Mouse (Mus musculus): ENCODE measurements around the gene Ndufa12. TPM values are rescaled to one million over a fixed set of nuclear protein-coding genes. Genes with fewer than 3 reads are reported as not detected.

The Ndufa12 gene
- polyA plus RNA-seq (2015; fragmentation: Nextera tagmentation; extraction: Ambion mirVana): 389 and 424 TPM in 2 replicates

- H3K27ac ChIP-seq (ENCODE audit: low read length): peak within 1 kb of the TSS; percentile 87
- H3K9ac ChIP-seq (replicated peaks; ENCODE audit: low read length): peak within 1 kb of the TSS; percentile 81
- H3K4me2 ChIP-seq (replicated peaks; ENCODE audit: low read depth, low read length): peak within 1 kb of the TSS; percentile 73
- no peaks in the 10 kb centered on the region for H3K27me3 ChIP-seq (ENCODE audit: insufficient read depth, low read length)
- peaks cover 7% of the 10 kb centered on the region for H3K4me1 ChIP-seq (ENCODE audit: insufficient read depth, low read length)
- H3K36me3 ChIP-seq (ENCODE audit: insufficient read depth, low read length): peaks cover 24% of the 10 kb centered on the region; the same call in 1 of the 2 replicates
- under 1% methylated on average over 46 of the region's 46 CpGs for WGBS
- peak within 1 kb of the TSS; percentile 72 for H3K4me3 ChIP-seq (ENCODE audit: low read length)
- ATAC-seq (ENCODE audit: low FRiP score, low TSS enrichment): peak; percentile 98
- no peaks in the 10 kb centered on the region for H3K9me3 ChIP-seq (ENCODE audit: low read length)
Observed at GRCm38 (mm10) chr10:94198482-94199405, at the start of gene Ndufa12. Gene Ndufa12, plus strand, starts transcription at chr10:94198720.

- H3K4me1 ChIP-seq (ENCODE audit: insufficient read depth, low read length): peaks cover 26% of the 10 kb centered on the region
- H3K36me3 ChIP-seq (ENCODE audit: insufficient read depth, low read length): 0 out of 2 replicates have a peak, but pooled peaks cover 2% of the 10 kb centered on the region
- H3K9me3 ChIP-seq (ENCODE audit: low read length): no peaks in the 10 kb centered on the region
- H3K27ac ChIP-seq (ENCODE audit: low read length): peak overlapping the region; percentile 39; the same call in 1 of the 2 replicates
- H3K9ac ChIP-seq (replicated peaks; ENCODE audit: low read length): no peak overlapping the region
- WGBS: 66% methylated on average over 4 of the region's 4 CpGs
- H3K27me3 ChIP-seq (ENCODE audit: insufficient read depth, low read length): no peaks in the 10 kb centered on the region
- no peak for ATAC-seq (ENCODE audit: low FRiP score, low TSS enrichment)
- H3K4me2 ChIP-seq (replicated peaks; ENCODE audit: low read depth, low read length): no peak overlapping the region; the same call in 1 of the 2 replicates
- no peak overlapping the region for H3K4me3 ChIP-seq (ENCODE audit: low read length)
Observed at GRCm38 (mm10) chr10:94151488-94151887, 47.0 kb upstream of the Ndufa12 start.

GRCm38 (mm10) chr10:94153841-94154240 lies 44.7 kb upstream of the Ndufa12 start:
- Histone ChIP-seq H3K9ac (replicated peaks; ENCODE audit: low read length) (no peak overlapping the region), H3K9me3 (ENCODE audit: low read length) (no peaks in the 10 kb centered on the region), H3K4me3 (ENCODE audit: low read length) (no peak overlapping the region), H3K4me2 (replicated peaks; ENCODE audit: low read depth, low read length) (no peak overlapping the region), H3K36me3 (ENCODE audit: insufficient read depth, low read length) (peaks cover 11% of the 10 kb centered on the region; the same call in 1 of the 2 replicates), H3K4me1 (ENCODE audit: insufficient read depth, low read length) (peaks cover 23% of the 10 kb centered on the region), H3K27ac (ENCODE audit: low read length) (no peak overlapping the region), H3K27me3 (ENCODE audit: insufficient read depth, low read length) (no peaks in the 10 kb centered on the region)
- ATAC-seq (ENCODE audit: low FRiP score, low TSS enrichment): no peak

DNA sequence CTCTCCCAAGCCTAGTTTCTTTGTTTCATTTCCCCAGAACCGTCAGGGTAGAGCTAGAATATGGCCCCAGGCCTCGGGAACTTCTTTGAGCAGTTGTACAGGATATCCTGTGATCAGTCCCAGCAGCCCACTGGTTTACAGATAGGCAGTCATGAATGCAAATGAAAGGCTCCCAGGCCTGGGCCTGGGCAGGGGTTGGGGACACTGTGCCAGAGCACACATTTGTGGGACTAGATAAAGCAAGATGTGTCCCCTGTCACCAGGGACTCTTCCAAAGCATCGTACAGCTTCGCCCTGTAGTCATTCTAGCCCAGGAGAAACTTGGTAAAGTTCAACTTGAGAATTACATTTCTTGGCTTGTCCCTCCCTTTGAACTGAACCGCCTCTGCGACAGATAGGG lies 39.6 kb upstream of the Ndufa12 start:
- peaks cover 29% of the 10 kb centered on the region for H3K36me3 ChIP-seq (ENCODE audit: insufficient read depth, low read length)
- WGBS: 87% methylated on average over 6 of the region's 6 CpGs
- H3K4me3 ChIP-seq (ENCODE audit: low read length): no peak overlapping the region
- ATAC-seq (ENCODE audit: low FRiP score, low TSS enrichment): no peak
- H3K9me3 ChIP-seq (ENCODE audit: low read length): no peaks in the 10 kb centered on the region
- H3K27me3 ChIP-seq (ENCODE audit: insufficient read depth, low read length): no peaks in the 10 kb centered on the region
- H3K4me2 ChIP-seq (replicated peaks; ENCODE audit: low read depth, low read length): no peak overlapping the region
- no peak overlapping the region for H3K9ac ChIP-seq (replicated peaks; ENCODE audit: low read length)
- H3K27ac ChIP-seq (ENCODE audit: low read length): no peak overlapping the region
- no peaks in the 10 kb centered on the region for H3K4me1 ChIP-seq (ENCODE audit: insufficient read depth, low read length)

- Histone ChIP-seq H3K9me3 (ENCODE audit: low read length) (no peaks in the 10 kb centered on the region), H3K36me3 (ENCODE audit: insufficient read depth, low read length) (peaks cover 29% of the 10 kb centered on the region), H3K27me3 (ENCODE audit: insufficient read depth, low read length) (no peaks in the 10 kb centered on the region), H3K27ac (ENCODE audit: low read length) (no peak overlapping the region), H3K4me3 (ENCODE audit: low read length) (no peak overlapping the region), H3K4me2 (replicated peaks; ENCODE audit: low read depth, low read length) (no peak overlapping the region), H3K9ac (replicated peaks; ENCODE audit: low read length) (no peak overlapping the region), H3K4me1 (ENCODE audit: insufficient read depth, low read length) (no peaks in the 10 kb centered on the region)
- ATAC-seq (ENCODE audit: low FRiP score, low TSS enrichment): no peak
- WGBS: 88% methylated on average over 4 of the region's 4 CpGs
Observed at GRCm38 (mm10) chr10:94159406-94159805, 39.1 kb upstream of the Ndufa12 start.

DNA sequence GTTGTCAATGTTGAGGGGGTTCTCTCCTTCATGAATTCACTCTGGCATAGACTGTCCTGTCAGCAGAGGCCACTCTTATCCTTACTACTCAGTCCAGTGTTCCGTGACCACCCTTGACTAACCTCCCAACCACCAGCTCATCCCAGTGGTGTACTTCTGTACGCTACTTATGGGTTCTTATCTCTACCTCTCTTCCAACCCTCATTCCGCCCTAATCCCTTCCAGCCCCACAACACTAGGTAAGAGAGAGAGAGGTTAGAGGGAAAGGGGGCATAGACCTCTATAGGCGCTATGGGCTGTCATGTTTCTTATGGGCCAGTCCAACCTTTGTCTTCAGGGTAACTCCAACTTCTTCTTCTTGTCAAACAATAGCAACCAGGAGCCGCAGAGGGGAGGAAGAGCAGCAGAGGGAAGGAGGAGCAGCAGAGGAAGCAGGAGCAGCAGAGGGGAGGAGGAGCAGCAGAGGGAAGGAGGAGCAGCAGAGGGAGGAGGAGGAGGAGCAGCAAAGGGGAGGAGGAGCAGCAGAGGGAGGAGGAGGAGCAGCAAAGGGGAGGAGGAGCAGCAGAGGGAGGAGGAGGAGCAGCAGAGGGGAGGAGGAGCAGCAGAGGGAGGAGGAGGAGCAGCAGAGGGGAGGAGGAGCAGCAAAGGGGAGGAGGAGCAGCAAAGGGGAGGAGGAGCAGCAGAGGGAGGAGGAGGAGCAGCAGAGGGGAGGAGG lies 37.3 kb upstream of the Ndufa12 start:
- no peak for ATAC-seq (ENCODE audit: low FRiP score, low TSS enrichment)
- H3K9me3 ChIP-seq (ENCODE audit: low read length): no peaks in the 10 kb centered on the region
- no peak overlapping the region for H3K9ac ChIP-seq (replicated peaks; ENCODE audit: low read length)
- 91% methylated on average over 5 of the region's 5 CpGs for WGBS
- no peak overlapping the region for H3K4me3 ChIP-seq (ENCODE audit: low read length)
- H3K36me3 ChIP-seq (ENCODE audit: insufficient read depth, low read length): peaks cover 34% of the 10 kb centered on the region
- no peaks in the 10 kb centered on the region for H3K27me3 ChIP-seq (ENCODE audit: insufficient read depth, low read length)
- H3K4me2 ChIP-seq (replicated peaks; ENCODE audit: low read depth, low read length): no peak overlapping the region
- no peak overlapping the region for H3K27ac ChIP-seq (ENCODE audit: low read length)
- no peaks in the 10 kb centered on the region for H3K4me1 ChIP-seq (ENCODE audit: insufficient read depth, low read length)

- Histone ChIP-seq H3K36me3 (ENCODE audit: insufficient read depth, low read length) (peaks cover 33% of the 10 kb centered on the region), H3K9me3 (ENCODE audit: low read length) (no peaks in the 10 kb centered on the region), H3K4me2 (replicated peaks; ENCODE audit: low read depth, low read length) (no peak overlapping the region), H3K9ac (replicated peaks; ENCODE audit: low read length) (no peak overlapping the region), H3K27me3 (ENCODE audit: insufficient read depth, low read length) (no peaks in the 10 kb centered on the region), H3K4me1 (ENCODE audit: insufficient read depth, low read length) (no peaks in the 10 kb centered on the region), H3K27ac (ENCODE audit: low read length) (no peak overlapping the region), H3K4me3 (ENCODE audit: low read length) (no peak overlapping the region)
- no peak for ATAC-seq (ENCODE audit: low FRiP score, low TSS enrichment)
- 94% methylated on average over 7 of the region's 7 CpGs for whole genome bisulfite sequencing
Observed at GRCm38 (mm10) chr10:94162031-94162430, 36.5 kb upstream of the Ndufa12 start.

- WGBS: 76% methylated on average over 5 of the region's 5 CpGs
- Histone ChIP-seq H3K27me3 (ENCODE audit: insufficient read depth, low read length) (no peaks in the 10 kb centered on the region), H3K4me3 (ENCODE audit: low read length) (no peak overlapping the region), H3K4me2 (replicated peaks; ENCODE audit: low read depth, low read length) (no peak overlapping the region), H3K9me3 (ENCODE audit: low read length) (no peaks in the 10 kb centered on the region), H3K9ac (replicated peaks; ENCODE audit: low read length) (no peak overlapping the region), H3K27ac (ENCODE audit: low read length) (no peak overlapping the region), H3K36me3 (ENCODE audit: insufficient read depth, low read length) (peaks cover 41% of the 10 kb centered on the region), H3K4me1 (ENCODE audit: insufficient read depth, low read length) (no peaks in the 10 kb centered on the region)
- ATAC-seq (ENCODE audit: low FRiP score, low TSS enrichment): no peak
Observed at GRCm38 (mm10) chr10:94164104-94164845, 34.2 kb upstream of the Ndufa12 start.

DNA sequence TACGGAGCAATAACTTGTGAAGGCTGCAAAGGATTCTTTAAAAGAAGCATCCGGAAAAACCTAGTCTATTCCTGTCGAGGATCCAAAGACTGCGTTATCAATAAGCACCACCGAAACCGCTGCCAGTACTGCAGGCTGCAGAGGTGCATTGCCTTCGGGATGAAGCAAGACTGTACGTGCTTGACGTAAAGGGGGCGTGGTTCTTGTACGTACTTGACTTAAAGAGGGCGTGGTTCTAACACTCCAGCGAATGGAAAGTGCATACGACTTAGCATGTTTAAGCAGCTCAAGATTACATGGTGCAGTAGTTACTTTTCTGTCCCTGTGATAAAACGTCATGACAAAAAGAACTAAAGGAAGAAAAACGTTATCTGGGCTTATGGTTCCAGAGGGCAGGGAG lies 33.1 kb upstream of the Ndufa12 start:
- Histone ChIP-seq H3K9me3 (ENCODE audit: low read length) (0 out of 2 replicates have a peak, but pooled peaks cover 3% of the 10 kb centered on the region), H3K4me2 (replicated peaks; ENCODE audit: low read depth, low read length) (no peak overlapping the region), H3K36me3 (ENCODE audit: insufficient read depth, low read length) (peaks cover 48% of the 10 kb centered on the region), H3K9ac (replicated peaks; ENCODE audit: low read length) (no peak overlapping the region), H3K4me3 (ENCODE audit: low read length) (no peak overlapping the region), H3K27ac (ENCODE audit: low read length) (no peak overlapping the region), H3K27me3 (ENCODE audit: insufficient read depth, low read length) (no peaks in the 10 kb centered on the region), H3K4me1 (ENCODE audit: insufficient read depth, low read length) (no peaks in the 10 kb centered on the region)
- ATAC-seq (ENCODE audit: low FRiP score, low TSS enrichment): no peak
- whole genome bisulfite sequencing: 91% methylated on average over 16 of the region's 16 CpGs
